Mouse (Mus musculus) granulocyte monocyte progenitor cell, adult 5-6 weeks (primary cell): ENCODE results near the gene Fkbp3. TPM values are rescaled to one million over a fixed set of nuclear protein-coding genes. Genes with fewer than 3 reads are reported as not detected.
"Not testable (repeated sequence)": the region's sequence is repeated elsewhere in the genome, so short reads cannot be mapped to it uniquely, and the experiment has no call there.

Experiments
- ATAC-seq: replicated peaks from 2 replicates; pipeline ENCODE4 v1.8.0; 2016; ENCODE audit warnings: mild to moderate bottlenecking, moderate TSS enrichment, inconsistent platforms; ENCODE audit not compliant: poor library complexity, severe bottlenecking
- total RNA-seq, 2 experiments: library from RNA; stranded (forward) in 1 of 2; stranded (reverse) in 1 of 2; fragments of 200-712, 200-1000 nt in 1 of 2; fragments of >200 nt in 1 of 2; fragmentation: Nextera tagmentation in 1 of 2; gene quantifications; 2 replicates each; pipeline ENCODE4 v1.2.3; 2014 to 2017

Fkbp3 gene
- total RNA-seq (2014; fragmentation: Nextera tagmentation) (232 and 249 TPM in 2 replicates), total RNA-seq (2017) (266 and 303 TPM in 2 replicates)

GRCm38 (mm10) chr12:65073611-65074178 is at the start of gene Fkbp3:
Gene Fkbp3 (minus strand): TSS chr12:65074007.
- peak; percentile 82 for ATAC-seq

DNA sequence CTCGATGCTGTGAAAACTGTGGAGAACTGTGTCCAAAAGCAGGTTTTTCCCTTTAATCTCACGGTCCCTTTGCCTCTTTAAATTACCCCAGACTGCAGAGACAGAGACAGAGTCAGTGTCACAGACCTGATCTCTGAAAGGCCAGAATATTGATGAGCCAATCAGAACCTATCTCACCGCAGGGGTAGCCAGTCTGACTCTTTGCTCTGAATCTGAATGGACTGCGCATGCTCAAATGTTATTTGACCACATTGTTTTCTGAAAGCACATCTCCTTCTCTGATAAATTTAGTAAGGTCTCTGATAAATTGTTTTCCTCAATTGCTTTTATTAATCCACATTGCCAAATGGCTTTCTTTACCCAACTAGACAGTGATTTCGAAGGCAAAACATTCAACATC is 45.6 kb upstream of the Fkbp3 start:
- ATAC-seq, result no peak

- no peak for ATAC-seq
Observed at GRCm38 (mm10) chr12:65118968-65119367, 45.2 kb upstream of the Fkbp3 start.

- ATAC-seq, result not testable (repeated sequence)
Observed at GRCm38 (mm10) chr12:65114978-65115377, 41.2 kb upstream of the Fkbp3 start.

DNA sequence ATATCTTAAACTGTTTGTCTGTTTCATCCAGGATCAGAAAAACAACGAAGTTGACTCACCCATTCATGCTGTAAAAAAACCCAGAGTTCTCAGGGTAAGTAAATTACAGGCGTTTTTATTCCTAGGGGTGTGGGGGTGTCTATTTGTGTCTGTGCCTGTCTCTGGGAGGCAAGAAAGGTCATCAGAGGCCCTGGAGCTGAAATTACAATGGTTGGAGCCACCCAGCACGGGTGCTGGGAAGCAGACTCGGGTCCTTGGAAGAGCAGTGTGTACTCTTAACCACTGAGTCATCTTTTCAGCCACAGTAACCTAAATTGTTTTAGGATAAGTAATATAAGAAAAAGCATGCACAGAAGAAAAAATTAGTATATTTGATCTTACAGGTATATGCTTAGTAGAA is 40.1 kb upstream of the Fkbp3 start:
- no peak for ATAC-seq

GRCm38 (mm10) chr12:65112811-65113210 is 39.0 kb upstream of the Fkbp3 start:
- ATAC-seq, result no peak

DNA sequence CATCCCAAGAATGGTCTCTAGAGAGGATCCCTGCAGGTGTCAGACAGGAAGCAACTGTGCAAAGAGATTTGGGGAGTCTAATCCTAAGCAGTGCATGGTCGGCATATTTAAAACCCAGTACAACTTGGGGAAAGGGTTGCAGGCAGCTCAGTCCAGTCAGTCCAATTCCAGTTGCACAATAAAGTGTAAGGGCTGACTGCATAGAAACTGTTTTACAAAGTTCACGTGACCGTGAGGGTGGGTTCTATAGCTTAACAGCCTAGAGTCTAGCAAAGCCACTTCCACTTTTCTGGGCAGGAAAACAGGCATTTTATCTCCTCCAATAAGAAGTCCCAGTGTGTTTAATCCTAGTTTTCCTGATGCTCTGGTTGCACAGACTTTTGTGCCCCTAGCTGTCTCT is 37.7 kb upstream of the Fkbp3 start:
- ATAC-seq, result peak; percentile 91

DNA sequence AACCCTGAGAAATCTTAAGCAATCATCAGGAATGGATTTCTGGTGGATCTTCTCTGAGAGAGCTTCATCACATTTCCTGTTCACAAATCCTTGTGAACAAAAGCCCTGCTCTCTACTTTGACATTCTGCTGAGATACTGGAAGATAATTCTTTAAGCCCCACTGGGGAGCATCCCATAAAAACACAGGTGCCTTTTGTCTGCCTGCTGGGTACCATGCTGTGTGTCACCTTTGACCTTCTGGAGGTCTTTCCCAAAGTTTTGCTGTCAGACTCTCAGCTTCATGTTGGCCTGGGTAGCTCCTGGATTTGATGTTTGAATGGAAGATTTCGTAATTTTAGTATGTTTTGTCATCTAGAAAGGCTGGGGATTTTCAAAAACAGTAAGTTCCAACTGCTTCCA is 34.9 kb upstream of the Fkbp3 start:
- ATAC-seq, result no peak

DNA sequence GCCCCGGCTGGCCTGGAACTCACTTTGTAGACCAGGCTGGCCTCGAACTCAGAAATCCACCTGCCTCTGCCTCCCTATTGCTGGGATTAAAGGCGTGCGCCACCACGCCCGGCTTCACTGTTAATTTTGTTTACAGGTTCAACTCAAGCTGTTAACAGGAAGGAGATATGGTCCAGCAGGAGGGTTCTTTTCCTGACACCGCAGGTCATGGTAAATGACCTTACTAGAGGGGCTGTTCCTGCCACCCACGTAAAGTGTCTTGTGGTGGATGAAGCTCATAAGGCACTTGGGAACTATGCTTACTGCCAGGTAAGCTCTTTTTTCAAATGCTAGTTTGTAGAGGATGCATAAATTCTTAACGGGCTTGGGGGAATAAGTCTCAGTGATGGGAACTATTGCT is 3.1 kb upstream of the Fkbp3 start:
- ATAC-seq, result no peak

- ATAC-seq, result peak; percentile 2
Observed at GRCm38 (mm10) chr12:65075733-65076310, 2.0 kb upstream of the Fkbp3 start.

- peak; percentile 67 for ATAC-seq
Observed at GRCm38 (mm10) chr12:65075085-65075732, 1.4 kb upstream of the Fkbp3 start, which contains the start of gene Fancm. Gene Fancm (plus strand): TSS chr12:65075603.

DNA sequence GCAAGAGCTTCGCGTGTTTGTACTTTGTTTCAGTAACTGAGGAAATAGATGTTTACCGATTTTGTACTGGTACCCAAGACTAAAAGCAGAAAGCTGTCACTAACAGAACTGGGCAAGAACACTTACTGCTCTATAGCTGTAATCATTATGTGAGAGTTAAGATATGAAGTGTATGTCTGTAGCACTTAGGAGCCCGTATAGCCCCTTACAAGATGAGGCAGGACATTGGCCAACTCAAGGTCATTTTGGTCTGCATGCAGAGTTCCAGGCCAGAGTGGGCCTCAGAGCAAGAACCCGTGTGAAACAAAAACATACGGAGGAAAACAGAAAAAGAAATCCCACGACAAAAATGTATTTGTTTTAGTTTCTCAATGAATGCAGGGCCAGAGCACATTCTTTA is 844 bp upstream of the Fkbp3 start:
- no peak for ATAC-seq

GRCm38 (mm10) chr12:65072911-65073610 is 746 bp downstream of the Fkbp3 start:
- no peak for ATAC-seq

DNA sequence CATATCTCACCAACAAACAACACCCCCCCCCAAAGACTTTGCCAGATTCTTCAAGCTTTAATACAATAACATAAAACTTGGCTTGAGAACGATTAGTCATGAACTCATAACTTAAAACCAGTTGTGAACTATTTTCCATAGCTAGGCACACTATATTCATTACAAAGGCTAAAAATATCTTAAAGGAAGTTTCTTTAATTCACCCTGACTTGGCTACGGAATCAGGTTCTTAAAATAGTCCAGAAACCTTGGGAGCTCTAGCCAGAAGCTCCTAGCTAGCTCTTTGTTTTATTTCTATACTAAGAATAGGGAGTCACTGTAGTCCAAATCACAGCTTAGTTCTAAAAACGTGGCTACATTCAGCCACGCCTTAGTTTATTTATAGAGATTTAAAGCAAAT is 5.4 kb downstream of the Fkbp3 start:
- no peak for ATAC-seq

- peak; percentile 35; the same call in 1 of the 2 replicates for ATAC-seq
Observed at GRCm38 (mm10) chr12:65066234-65066633, 7.6 kb downstream of the Fkbp3 start.

DNA sequence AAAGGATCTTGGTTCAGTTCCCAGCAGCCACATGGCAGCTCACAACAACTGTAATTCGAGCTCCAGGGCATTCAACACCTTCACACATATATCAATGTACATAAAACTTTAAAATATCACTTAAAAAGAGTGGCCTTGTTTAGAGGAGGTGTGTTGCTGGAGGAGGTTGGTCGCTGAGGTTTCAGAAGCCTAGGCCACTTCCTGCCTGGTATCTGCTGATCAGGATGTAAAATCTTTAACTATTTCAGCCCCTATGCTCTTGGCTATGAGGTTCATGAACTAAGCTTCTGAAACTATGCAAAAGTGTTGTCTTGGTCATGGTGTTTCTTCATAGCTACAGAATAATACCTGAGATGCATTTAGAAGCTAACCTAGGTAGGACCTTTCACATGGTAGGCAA is 8.6 kb downstream of the Fkbp3 start:
- ATAC-seq, result peak; percentile 80

- ATAC-seq, result no peak
Observed at GRCm38 (mm10) chr12:65061082-65061481, 12.7 kb downstream of the Fkbp3 start.

DNA sequence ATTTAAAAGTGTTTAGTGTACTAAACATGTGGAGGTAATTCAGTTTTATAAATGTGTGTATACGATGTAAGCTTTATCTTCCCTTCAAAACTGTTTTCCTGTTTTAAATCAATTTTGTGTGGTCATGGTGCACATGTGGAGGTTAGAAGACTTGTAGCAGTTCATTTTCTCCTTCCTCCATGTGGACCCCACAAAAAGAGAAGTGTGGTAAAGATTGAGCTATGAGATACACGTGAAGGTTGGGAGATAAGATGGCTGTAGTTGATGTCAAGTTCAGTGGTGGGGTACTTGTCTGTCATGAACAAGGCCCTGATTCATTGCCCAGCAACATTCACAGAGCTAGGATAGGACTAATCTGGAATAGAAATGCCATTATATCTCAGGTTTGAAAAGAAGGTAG is 15.6 kb downstream of the Fkbp3 start:
- 0 out of 2 replicates have a peak, but pooled peaks have one; percentile 30 for ATAC-seq

GRCm38 (mm10) chr12:65048799-65049198 is 25.0 kb downstream of the Fkbp3 start:
- ATAC-seq, result no peak

GRCm38 (mm10) chr12:65037546-65037937 is 36.3 kb downstream of the Fkbp3 start:
- peak; percentile 90 for ATAC-seq

DNA sequence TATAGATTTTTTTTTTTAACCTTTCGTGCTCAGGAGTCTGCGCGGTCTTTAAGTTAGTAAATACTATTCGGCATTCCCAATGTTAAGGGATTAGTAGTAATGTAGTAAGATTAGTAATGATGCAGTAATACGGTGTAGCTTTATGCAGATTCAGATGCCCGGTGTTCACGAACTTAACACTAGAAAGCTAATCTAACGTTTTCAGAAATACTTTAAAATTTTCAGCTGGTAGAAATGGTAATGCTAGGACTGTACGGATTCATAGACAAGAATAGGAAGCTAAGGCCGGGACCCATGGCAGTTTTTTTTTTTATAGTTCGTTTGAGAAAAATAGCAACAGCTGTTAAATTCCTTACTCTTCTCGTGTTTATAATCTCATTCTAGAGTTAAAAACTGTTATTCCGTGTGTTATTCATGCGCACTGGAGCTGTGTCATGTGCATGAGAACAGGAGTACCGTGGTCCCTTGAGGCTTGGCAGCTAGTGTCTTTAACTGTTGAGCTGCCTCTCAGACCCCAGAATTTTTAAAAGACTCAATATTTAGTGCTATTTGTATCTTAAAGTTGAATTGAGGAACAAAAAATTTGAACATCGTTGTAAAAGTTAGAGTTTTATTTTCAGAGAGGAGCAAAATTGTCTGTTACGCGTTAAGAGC is 36.8 kb downstream of the Fkbp3 start:
- no peak for ATAC-seq
